Mouse (Mus musculus): ENCODE measurements around the gene Paxbp1. TPM values are rescaled to one million over a fixed set of nuclear protein-coding genes. Genes with fewer than 3 reads are reported as not detected.

Gene Paxbp1
- polyA plus RNA-seq, 1 experiment from 2014 or later = 42.5 TPM

DNA sequence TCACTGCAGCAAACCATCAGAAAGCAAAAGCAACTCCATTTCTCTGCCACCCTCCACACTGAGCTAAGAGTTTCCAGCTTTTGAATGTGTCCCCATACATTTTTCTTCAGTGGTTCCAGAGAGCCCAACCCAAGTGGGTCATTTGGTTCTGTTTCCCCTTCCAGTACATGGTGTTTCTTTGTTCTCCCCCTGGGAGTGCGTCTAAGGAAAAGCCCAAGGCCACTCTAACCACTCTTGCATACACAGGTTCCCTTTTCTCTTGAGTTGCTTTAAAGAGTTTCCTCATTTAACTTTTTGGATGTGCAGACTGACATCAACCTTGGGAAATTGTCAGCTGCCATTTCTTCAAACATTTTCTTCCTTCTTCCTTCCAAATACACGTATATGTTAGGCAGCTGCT, 43.2 kb downstream of the Paxbp1 start:
- no peak for DNase-seq (ENCODE audit: low spot score)

DNA sequence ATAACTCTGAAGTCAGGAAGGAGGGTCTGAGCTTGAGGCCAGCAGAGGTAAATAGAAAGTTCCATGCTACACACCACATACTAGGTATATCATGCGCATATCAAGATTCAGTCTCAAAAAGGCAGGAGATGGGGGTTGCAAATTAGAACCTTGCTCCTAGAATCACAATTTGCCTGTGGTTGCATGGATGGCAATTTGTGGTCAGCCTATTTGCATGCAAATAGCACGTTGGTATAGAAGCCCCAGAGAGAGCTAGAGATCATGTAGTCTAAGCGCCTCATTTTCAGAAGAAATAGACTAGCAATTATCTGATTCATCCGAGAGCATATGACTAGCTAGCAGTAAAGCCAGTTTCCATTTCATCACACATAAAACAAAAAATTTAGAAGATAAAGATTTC, 44.5 kb downstream of the Paxbp1 start:
- DNase-seq (ENCODE audit: low spot score) = no peak

DNA sequence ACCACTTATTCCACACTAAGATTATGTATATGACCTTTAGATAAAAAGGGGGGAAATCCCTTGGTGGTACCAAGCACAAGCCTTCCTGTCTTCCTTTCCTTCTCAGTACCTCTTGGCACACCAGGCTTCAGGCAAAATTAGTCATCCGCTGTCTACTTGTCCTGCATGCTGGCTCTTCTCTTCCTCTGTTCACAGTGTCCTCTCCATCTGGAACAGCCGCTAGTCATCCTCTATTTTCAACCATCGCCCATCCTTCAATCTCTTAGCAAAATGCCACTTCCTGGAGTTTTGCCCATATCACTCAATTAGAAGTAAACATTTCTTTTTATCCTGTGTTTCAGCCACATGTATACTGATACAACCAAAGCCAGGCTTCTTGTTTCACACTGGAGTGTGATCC, 46.5 kb downstream of the Paxbp1 start:
- DNase-seq (ENCODE audit: low spot score) = no peak

DNA sequence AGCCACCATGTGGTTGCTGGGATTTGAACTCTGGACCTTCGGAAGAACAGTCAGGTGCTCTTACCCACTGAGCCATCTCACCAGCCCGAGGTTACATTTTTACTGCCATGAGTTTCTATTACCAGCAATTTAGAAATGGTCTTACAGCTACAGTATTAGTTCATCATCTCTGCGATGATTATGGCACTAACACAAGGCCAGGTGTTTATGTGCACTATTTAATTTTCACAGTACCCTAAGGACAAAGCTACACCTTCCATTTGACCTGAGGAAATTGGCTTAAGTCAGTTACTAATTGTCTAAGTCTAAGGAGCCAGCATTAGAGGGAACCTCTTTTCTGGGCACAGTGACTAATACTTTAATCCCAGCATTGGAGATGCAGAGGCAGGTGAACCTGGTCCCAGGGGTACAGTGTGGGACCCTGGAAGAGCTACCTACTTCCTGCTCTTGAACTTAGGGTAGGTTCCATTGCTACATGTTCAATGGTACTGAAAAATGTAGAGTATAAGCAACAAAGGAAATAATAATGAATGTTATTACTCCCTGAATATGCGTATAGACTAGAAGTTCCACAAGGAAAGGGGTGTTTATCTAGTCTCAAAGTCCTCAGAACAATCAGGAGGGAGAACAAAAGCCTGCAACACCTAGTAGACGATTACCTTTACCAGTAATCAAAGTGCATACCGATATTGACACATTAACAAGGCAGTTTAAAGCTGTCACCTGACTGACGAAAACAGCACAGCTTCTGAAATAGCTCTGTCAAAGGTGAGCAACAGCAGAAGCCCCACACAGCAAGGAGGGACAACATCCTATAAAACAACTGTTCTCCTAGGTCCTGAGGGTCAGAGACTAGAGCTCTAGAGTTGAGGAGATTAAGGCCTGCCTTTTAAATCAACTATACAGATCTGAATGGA, 47.8 kb downstream of the Paxbp1 start:
- no peak for DNase-seq (ENCODE audit: low spot score)

DNA sequence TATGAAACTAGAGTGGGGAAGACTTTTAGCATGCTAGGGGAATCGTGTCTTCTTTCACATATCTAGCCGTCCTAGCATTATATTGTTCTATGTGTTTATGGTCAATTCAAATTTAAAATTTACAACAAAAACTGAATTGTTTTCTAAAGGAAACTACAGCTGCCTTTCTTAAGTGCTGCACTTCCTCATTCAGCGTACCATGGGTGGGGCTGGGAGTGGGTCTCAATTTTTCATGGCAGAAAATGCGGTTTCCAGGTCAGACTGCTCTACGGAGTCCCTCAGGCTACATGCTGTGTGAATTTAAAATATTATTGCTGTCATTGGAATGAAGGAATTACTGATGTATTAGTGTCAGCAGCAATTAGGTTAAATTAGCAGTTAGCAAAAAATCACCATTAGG, 48.8 kb downstream of the Paxbp1 start:
- DNase-seq (ENCODE audit: low spot score) = no peak

DNA sequence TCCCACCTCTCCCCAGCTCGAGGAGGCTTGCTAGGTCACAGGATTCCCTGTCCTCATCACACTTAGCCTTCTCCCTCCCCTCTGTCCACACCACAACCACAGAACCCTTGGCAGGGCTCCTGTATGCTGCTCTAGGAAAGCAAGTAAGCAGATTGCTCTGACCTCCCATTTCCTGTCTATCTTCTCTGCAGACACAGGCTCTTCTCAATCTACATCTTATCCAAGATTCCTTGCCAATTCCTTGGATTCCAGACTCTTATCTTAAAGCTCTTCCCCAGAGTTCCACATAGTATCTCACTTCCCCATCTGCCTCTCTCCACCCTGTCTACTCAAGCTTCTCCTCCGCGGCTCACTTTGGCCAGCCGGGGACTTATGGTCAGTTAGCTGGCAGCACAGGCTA, 49.3 kb downstream of the Paxbp1 start:
- no peak for DNase-seq (ENCODE audit: low spot score)

DNA sequence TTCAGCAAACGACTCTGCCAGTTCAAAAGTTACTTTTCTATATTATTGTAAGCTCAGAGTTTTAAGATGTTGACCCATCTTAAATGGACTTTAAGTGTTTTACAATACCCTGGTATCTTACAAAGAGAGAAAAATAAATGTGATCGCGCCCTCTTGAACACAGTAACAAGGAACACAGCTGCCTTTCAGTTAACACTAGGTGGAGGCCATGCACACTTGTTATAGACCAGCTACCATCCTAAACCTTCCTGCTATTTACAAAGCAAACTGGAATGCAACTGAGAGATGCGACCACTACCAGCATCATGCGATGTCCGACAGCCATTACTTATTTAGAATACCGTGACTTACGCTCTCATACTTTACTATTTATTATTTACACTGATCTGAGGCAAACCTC, 55.2 kb downstream of the Paxbp1 start:
- no peak for DNase-seq (ENCODE audit: low spot score)

DNA sequence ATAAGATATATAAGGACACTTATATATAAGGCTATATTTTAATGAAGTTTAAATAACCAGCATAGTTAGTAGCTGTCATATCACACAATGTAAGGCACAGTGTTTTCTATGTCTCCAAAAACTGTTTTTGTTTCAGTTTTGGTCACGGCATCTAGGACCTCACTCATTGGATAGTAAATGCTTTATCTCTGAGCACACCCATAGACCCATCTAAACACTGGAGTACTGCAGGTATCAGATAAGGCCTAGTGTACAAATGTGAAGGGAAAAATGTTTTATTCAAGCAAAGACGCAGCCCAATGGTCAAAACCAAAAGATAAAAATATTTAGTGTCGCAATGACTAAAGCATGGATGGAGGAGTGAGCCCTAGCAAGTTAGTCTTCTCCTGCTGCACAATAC, 55.7 kb downstream of the Paxbp1 start:
- DNase-seq (ENCODE audit: low spot score) = no peak

DNA sequence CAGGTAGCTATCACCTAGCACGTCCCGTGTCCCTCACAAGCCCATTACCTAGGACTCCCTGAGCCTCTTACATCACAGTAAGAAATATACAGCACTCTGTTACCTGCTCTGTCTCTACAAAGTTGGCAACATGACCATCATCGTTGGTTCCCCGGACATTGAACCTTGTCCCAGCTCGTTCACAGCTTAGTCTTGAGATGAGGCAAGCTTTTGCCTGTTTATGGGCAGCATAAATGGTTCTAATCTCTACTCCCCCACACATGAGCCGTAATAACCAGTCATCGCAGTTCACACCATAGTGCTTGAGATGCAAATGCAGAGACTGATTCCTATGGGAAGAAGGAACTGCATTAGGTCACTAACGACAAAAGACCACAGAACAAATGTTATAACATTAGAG, 56.3 kb downstream of the Paxbp1 start:
- DNase-seq (ENCODE audit: low spot score) = no peak

DNA sequence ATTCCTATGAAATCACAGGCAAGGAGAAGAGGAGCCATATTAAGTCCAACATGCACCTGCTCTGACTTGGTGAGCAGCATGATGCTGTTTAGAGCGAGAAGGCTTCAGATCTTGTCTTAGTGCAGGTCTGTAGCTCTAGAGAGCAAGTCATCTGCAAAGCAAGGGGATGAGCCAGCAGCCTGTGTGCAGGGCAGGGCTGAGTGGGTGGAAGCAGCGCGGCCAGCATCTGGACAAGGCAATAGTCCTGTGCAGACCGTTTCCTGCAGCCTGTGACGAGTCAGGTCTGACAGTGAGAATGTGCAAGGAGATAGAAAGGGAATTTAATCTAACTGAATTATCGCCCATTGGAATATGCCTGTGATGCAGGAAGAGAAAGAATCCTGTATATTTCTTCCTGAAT, 73.3 kb downstream of the Paxbp1 start:
- DNase-seq (ENCODE audit: low spot score) = no peak

DNA sequence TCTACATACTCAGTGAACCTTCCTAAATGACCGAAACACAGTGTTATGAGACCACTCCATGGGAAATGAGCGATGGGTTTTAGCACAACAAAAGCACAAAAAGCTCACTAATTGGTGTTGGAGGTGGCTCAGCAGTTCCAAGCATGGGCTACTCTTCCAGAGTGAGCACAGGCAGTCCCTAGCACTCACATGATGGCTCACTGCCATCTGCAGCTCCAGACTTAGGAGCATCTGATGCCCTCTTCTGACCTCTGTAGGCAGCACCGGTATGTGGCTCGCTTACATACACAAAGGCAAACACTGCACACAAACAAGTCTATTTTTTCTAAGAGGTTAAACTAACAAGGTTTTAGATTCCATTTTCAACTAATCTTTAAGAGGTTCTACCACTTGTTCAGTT, 78.1 kb downstream of the Paxbp1 start:
- DNase-seq (ENCODE audit: low spot score) = no peak

DNA sequence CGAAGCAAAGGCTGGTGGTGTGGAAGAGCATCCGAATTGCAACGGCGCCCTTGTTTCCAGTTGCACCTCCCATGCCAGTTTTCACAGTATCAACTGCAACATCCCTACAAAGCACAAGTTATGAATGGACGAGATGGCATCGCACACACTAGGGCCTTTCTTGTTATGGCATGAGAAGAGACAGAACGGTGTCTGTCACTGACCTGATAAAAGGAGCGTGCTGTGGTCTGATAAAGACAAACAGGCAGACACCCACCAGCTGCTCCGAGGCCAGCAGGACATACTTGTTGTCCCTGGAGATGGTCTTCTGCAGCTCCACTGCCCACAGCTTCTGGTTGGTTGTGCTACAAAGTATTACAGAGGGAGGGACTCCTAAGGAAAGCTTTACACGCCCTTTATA, 80.0 kb downstream of the Paxbp1 start:
- no peak for DNase-seq (ENCODE audit: low spot score)

Other genes starting within 250 kb of the Paxbp1 start
- 6.0 and 6.2 TPM in 2 replicates for gene Urb1, start 234.1 kb downstream of the Paxbp1 start, polyA plus RNA-seq (2015; fragmentation: Nextera tagmentation; extraction: Ambion mirVana)
- gene Eva1c, start 217.8 kb downstream of the Paxbp1 start, polyA plus RNA-seq (2015; fragmentation: Nextera tagmentation; extraction: Ambion mirVana) = 0.35 and 0.62 TPM in 2 replicates
- 61.4 and 62.9 TPM in 2 replicates for gene Cfap298, start 109.4 kb downstream of the Paxbp1 start, polyA plus RNA-seq (2015; fragmentation: Nextera tagmentation; extraction: Ambion mirVana)
- 11.5 and 16.2 TPM in 2 replicates for gene Synj1, start 33.2 kb downstream of the Paxbp1 start, polyA plus RNA-seq (2015; fragmentation: Nextera tagmentation; extraction: Ambion mirVana)
- 0.14 and 0.31 TPM in 2 replicates for gene 4932438H23Rik, start 50.6 kb upstream of the Paxbp1 start, polyA plus RNA-seq (2015; fragmentation: Nextera tagmentation; extraction: Ambion mirVana)
- gene Olig2, start 180.9 kb upstream of the Paxbp1 start, polyA plus RNA-seq (2015; fragmentation: Nextera tagmentation; extraction: Ambion mirVana) = 0.05 TPM in 1 of 2 replicates, not detected in the other
- 0.13 and 0.16 TPM in 2 replicates for gene Olig1, start 225.2 kb upstream of the Paxbp1 start, polyA plus RNA-seq (2015; fragmentation: Nextera tagmentation; extraction: Ambion mirVana)